Mouse (Mus musculus) gastrocnemius, adult 18-20 months (tissue): Measurements from ENCODE around the gene Hmg20a. TPM values are rescaled to one million over a fixed set of nuclear protein-coding genes. Genes with fewer than 3 reads are reported as not detected.
A peak's percentile ranks its signal among the peaks of the same experiment; 100 is the strongest.
"Not testable (repeated sequence)": the region's sequence is repeated elsewhere in the genome, so short reads cannot be mapped to it uniquely, and the experiment has no call there.

Experiments
- DNase-seq: peaks from one replicate; pipeline ENCODE4 v3.0.0; 2021; ENCODE audit warnings: low spot score
- total RNA-seq, 2 experiments: library from RNA; stranded (reverse); gene quantifications; 2 replicates each; pipeline ENCODE4 v1.2.3; 2021

The Hmg20a gene
- total RNA-seq, 2 experiments from 2014 or later, result 13.8 to 14.3 TPM

DNA sequence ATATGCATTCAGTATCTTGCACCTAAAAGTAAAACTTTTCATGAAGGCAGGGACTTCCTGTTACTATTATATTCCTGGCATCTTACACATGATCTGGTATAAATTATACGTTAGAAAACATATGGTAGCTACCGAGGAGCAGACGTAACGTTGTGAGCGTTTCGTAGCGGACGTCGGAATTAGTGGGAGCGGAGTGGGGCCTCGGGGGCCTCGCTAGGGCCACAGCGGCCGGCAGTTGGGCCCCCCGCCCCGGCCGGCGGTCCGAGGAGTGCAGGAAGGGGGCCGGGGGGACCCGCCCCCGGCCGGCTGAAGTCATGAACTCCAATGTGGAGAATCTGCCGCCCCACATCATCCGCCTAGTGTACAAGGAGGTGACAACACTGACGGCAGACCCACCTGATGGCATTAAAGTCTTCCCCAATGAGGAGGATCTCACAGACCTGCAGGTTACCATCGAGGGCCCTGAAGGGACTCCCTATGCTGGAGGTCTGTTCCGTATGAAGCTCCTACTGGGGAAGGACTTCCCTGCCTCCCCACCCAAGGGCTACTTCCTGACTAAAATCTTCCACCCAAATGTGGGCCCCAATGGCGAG is 19.0 kb downstream of the Hmg20a start:
- DNase-seq, result not testable (repeated sequence)

DNA sequence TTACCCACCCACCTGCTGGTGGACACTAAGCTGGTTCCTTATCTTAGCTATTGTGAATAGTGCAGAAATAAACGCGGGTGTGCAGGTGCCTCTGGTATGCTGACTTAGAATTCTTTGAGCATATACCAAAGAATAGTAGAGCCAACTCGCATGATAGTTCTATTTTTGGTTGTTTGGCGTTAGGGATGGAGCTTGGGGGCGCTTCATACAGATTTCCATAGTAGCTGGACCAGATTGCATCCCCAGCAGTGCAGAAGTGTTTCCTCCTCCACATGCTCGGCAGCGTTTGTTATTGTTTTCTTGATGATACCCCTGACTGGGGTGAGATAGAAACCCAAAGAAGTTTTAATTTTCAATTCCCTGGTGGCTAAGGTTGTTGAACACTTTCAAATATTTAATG is 21.3 kb downstream of the Hmg20a start:
- no peak for DNase-seq

DNA sequence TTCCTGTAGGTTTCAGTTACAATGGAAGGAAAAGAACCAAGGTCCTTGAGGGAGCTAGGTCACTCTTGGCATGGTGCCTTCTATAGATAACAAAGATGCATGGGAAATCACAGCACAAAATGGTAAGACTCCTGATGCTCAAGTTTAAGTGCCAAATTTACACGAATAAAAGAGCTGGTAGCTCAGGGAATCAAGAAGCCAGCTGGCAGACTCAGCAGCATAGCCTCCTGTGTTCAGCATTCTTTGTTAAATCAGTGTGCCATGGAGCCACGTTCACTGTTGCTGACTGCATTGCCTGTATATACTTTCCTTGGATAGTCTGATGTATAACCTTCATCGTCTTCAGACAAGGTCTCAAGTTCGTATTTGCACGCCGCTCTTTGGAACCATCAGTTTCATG is 33.2 kb downstream of the Hmg20a start:
- DNase-seq, result no peak

DNA sequence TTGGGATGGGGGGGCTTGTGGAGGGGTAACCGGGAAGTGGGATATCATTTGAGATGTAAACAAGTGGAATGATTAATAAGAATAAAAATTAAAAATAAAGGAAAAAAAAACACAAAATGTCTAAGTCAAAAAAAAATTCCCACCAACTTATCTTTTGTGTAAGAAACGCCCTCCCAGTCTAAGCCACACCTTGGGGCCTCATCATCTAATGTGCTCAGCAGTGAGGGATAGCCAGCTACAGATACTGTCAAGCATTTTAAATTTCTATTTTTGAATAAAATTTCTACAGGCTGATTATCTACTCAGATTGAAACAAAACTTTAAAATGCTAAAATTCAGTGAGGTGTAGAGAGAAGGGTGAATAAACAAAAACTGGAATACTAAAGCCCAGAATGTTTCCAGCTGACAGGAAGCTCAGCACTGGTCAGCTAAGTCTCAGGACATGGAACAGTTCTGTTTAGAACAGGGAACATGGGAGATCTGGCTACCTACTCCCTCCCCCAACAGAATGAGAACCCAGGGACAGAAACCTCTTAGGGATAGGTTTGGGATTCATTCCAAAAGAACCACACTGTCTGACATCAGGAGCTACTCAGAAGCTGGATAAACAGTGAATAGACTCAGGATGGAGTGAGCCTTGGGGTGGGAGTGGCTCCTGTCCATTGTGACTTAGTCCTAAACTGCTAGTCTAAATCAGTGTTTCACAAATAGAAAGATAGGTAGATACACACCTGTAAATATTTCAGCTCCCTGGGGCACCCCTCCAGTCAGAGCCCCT is 34.8 kb downstream of the Hmg20a start:
- DNase-seq, result no peak

DNA sequence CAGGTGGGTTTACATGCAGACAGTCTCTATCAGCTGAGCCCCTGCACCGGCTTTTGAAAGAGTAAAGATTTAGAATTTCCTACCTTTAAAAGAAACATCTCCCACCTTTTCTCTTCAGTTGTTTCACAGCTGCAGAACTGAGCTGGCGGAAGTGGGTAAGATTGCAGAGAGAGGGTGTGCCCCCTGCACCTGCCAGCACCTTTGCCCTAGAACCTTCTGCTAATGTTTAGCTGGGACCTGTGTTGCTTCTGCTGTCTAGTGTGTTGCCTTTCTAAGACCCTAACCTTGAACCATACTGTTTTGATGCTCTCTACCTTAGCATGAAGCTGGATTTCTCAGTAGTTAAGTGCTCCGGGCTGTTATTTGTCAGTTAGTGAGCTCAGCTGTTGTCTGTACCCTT is 38.0 kb downstream of the Hmg20a start:
- DNase-seq, result no peak

DNA sequence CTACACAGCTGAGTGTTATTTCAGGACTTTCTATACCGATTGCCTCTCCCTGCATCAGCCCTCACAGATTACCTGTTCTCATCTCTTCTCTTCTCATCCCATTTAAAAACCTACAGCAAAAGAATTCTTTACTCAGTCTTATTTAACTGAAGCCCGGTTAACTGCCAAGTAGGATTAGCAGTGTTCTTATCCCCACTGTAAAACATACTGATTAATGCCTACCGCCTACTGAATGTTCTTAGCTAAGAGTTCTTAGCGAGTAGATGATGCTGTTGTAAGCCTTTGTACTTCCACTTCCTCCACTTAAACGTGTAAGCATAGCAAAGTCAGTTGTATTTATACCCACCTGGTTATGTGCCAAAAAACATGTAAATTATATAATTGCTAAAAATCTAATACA is 42.6 kb downstream of the Hmg20a start:
- no peak for DNase-seq

DNA sequence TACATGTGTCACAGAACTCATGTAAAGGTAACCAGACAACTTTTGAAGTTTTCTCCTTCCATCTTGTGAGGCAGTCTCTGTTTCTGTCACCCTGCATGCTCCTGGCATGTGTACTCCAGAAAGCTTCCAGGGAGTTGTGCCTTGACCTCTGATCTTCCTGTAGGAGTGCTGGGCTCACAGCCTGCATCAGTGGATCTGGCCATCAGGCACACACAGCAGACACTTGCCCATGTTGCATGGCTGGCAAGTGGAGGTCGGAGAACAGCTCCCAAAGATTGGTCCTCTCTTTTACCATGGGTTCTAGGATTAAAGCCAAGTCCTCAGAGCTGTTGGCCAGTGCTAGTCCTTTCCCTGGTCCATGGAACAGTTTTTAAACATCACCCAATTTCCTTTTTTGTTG is 44.2 kb downstream of the Hmg20a start:
- DNase-seq, result no peak

DNA sequence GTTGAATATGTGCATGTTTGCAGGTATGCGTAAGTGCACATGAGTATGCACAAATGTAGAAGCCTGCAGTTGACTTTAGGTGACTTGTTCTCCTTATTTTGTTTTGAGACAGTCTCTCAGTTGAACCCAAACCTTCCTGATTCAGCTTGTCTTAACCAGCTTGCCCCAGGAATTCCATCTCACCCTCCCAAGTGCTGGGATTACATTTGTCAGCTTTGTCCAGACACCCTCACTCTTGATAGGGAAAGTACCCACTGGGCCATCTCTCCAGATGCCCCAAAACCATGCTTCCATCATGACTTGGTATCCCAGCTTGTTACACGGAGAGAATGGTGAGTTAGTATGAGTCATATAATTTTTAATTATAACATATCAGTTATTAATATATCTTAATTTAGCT is 44.6 kb downstream of the Hmg20a start:
- DNase-seq, result no peak

DNA sequence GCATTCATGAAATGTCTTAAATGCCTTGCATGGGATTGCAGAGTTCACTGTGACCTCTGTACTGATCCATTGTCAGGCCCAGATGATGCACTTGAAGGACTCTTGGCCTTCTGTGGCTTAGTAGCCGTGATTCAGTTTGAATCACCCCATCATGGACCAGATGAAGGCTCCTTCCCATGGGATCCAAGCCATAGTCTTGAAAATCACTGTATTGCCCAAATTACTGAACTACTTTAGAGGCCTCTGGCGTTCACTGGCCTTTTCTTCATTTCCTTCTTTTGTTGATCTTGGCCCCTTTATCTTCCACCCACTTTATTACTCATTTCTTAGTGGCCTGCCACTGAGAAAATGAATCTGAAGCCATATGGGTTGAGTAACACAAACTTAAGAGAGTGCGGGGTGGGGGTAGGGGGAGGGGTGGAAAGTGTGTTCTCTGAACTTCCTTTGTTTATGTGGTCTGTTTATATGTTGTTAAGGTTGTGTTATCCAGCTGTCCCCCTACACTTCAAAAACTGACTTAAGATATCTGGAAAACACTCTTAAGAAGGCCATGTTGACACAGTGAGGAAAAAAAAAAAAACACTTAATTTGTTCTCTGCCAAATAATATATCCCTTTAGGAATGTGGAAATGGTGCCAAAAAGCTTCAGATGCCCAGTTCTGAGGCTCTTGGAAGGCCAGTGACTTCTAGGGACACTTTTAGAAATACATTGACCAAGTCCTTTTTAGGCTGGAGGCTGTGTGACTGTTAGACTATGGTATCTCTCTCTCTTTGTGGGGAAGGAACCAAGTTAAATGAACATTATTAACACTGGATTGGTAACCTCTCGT is 45.5 kb downstream of the Hmg20a start:
- peak; percentile 31 for DNase-seq

DNA sequence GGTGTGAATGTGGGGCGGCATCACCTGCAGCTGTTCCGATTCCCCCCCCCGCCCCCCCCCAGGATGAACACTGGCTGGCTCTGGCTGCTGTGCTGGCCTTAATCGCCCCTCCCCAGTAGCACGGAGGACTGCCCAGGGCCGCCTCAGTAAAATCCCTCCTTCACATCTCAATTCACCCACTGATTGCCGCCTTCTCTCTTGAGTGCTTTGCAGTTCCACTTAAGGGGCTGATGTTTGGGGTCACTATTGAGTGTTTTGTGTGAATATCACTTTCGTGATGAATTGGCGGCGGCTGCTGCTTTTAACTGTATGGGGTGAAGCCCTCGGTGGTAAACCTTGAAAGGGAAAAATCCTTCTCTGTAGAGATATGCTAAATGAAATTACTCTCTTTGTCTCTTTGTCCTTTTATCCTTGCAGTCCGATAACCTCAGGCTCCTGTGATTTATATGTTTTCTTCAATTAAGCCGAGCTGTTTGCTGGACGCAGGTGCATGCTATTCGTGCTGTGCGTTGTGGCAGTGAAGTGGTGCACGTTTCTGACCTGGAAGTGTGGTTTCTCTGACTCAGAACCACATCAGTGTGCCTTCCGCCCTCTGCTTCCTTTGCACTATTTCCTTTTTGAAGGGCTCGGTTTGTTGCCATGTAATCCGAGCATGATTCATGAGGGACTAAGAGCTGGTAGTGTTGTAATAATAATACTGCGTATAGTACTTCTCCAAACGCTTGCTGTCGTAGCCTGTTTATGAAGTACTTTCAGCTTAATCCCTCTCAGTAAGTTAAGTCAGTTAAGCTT is 46.6 kb downstream of the Hmg20a start:
- DNase-seq, result peak; percentile 60

DNA sequence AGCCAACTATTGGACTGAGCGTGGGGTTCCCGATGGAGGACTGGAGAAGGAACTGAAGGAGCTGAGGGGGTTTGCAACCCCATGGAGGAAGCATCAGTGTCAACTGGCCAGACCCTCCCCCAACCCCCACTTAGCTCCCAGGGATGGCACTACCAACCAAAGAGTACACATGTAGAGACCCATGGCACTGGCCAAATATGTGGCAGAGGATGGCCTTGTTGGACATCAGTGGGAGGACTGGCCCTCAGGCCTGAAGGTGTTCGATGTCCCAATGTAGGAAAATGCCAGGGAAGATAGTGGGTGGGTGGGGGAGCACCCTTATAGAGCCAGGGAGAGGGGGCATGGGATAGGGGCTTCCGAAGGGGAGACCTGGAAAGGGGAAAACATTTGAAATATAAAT is 47.8 kb downstream of the Hmg20a start:
- no peak for DNase-seq

DNA sequence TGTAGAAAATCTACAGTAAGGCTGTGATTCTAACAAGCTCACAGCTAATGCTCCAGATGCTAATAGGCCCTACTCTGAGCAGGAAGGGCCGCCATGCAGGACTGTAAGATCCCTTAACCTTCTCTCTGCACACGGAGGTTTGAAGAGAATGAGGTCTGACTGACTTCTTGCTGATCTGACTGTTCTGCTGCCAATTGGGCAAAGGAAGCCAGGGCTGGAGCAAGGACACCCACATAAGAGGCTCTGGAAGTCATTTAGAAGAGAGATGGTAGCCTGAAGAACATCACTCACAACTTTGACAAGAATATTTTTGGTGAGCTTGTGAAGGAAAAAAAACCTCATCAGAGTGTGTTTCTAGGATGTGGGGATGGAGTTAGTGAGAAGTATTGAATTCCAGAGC is 51.2 kb downstream of the Hmg20a start:
- DNase-seq, result peak; percentile 25

DNA sequence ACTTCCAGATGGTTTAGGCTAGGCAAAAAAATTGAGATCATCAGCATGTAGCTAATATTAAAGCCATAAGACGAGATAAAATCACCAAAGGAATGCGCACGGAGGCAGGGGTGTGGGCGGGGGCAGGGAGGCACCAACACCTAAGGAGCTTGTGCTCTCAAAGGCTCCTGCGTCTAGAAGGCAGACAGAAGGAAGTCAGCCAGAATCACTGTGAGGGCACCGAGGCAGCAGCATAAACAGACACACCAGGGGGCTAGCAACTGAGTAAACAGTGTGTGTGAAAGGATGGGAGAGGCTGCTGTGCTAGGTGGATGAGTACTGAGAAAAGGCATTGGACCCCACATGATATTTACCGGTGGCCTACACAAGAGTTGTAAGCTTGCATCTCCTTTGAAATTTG is 51.9 kb downstream of the Hmg20a start:
- no peak for DNase-seq

DNA sequence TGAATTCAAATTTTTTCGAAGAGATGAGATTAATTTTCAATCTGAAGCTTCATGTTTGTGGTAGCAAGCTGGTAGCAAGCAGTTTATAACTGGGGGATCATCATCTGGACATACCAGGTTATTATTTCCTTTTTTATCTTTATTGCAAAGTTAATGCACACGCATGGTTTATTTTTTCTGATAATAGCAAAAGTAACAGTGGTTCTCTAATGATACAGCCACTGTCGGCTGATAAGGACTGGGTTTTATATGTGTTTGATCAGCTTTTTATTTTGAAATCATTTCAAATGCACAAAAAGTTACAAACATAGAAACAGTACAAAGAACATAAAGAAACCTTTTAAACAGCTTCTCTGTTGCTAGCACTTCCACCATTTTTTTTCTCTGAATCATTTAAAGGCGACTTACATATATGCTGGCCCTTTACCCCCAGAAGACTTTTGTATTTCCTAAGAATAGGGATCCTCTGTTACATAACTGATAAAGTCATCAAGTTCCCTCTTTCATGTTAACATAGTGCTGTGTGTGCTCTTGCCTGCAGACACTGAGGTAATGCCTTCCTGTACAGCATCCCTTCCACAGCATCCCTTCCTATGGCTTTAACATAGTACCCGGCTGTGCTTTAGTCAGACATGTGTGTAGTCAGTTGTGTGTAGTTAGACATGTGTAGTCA is 60.7 kb downstream of the Hmg20a start:
- no peak for DNase-seq

DNA sequence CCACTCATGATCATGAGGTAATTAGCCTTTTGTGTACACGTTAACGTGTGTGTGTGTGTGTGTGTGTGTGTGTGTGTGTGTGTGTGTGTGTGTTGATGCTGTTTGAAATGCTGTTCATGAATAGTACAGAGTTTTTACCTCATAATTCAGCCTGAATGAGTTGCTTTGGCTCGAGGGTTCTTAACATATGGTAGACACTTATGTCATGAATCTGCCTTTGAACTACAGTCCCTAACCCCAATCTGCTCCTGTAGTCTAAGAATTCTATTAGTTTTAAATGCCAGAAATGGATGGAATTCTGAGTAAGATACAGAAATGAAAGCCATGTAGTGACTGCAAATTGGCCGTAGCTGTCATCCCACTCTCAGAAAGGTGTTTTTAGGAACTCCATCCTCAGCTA is 64.2 kb downstream of the Hmg20a start:
- no peak for DNase-seq

DNA sequence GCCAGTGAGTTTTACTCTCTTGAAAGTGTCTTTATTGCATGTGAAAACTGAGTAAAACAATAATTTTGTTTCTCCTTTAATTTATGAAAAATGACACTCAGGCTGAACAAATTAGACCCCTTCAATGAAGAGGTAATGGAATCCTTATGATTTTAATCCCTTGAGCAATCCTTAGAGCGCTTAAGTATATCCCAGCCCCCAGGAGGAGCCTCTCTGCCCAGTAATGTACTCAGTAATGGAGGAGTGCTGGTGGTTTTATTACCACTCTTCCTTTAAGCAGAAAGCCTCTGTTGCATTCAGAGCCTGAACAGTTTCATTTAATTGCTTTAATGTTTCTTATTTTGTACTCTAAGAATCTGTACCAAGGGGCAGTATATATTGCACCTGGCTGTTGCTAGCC is 67.0 kb downstream of the Hmg20a start:
- no peak for DNase-seq

DNA sequence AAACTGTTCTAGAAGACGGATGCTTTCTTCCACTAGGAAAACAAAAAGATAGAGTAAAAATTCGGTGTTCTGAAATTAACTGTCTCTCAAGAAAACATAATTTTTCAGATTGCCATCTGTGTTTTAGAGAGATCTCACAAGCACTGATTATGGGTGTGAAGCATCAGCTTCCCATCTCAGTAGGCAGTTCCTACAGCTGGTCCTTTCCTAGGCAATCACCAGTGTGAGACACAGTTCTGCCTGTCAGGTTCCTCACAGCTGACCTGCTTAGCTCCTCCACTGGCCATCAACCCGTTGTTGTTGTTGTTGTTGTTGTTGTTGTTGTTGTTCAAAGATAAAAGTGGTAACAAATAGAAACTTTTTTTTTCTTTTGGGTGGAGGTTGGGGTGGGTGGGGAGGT is 67.7 kb downstream of the Hmg20a start:
- no peak for DNase-seq

DNA sequence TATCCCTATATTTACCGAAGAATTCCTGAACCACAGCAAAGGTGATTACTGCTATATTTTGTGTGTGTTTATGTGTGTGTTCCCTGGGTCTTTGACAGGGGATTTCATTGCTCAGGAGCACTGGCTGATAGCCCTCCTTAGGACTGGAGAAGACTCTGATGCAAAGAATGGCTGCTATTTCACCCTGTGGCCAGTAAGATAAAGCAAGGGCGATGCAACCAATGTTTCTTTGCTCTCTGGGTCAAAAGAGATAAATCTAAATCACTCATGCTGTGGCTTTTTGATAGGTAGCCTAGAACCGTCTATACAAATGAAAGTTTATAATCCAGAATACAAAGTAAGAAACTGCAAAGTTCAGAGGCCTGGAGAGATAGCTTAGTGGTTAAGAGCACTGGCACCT is 69.2 kb downstream of the Hmg20a start:
- DNase-seq, result no peak

DNA sequence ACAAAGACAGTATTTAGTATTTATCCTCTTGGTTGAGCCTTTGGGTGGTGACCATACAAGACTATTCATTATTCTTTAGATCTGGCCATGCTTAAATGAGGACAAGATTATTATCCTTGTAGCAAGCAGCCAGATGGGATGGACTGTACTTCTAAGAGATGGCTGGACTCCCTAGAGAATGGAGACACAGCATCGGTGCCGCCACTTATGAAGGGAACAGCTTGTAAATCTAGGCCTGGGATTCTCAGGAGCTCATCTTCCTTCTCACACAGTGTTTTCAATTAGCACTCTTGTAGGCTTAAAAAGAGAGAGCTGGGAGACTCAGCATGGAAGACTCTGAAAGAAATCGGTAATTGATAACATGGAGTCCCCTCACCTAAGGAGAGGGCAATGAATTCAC is 74.0 kb downstream of the Hmg20a start:
- no peak for DNase-seq

DNA sequence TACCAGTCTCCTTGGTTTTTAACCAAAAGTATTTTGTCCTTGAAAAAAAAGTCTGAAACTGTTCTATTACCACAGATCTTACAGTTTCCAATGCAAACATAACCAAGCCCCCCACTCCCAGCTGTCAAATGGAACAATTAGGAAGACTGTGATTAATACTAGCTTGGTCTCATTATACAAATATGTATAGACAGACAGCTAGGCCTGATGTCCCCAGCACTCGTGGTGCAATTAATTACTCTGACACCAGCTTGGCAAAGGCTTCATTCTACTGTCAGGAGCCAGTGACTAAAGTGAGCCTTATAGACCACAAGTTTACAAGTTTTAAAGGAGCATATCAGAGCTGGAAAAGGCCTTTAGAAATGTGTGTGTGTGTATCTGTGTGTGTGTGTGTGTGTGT is 74.5 kb downstream of the Hmg20a start:
- no peak for DNase-seq

DNA sequence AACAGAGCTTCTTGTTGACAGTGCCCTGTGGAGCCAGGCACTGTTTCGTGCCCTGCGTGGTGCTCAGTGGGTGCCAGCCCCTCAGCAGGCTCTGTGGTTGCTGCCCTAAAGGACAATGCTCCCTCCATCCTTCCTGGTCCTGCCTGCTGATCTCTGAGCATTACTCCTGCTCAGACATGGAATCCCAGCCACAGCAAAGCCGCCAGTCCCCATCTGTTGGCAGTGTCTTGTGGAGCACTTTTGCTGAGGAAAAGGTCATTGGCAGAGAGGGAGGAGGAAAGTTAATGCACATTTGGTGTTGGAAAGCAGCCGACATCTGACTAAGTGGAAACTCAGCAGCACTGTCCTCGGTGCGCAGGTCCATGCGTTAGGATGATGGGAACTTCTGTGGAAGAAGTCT is 76.7 kb downstream of the Hmg20a start:
- DNase-seq, result peak; percentile 58
